Mouse (Mus musculus) layer of hippocampus, adult 11-12 months (tissue): ENCODE data around the gene Ewsr1.

Source experiments
- DNase-seq: peaks from one replicate; pipeline ENCODE4 v3.0.0; 2022; ENCODE audit warnings: low spot score

Gene Ewsr1

GRCm38 (mm10) chr11:5057856-5058641 is 41.0 kb downstream of the Ewsr1 start, which contains the start of gene Rasl10a:
Gene Rasl10a (plus strand): TSS chr11:5058128.
- peak; percentile 55 for DNase-seq

GRCm38 (mm10) chr11:5057541-5057855 is 41.6 kb downstream of the Ewsr1 start:
- DNase-seq, result no peak

- DNase-seq, result no peak
These were observed 42.0 kb downstream of the Ewsr1 start for GRCm38 (mm10) chr11:5057064-5057463.

GRCm38 (mm10) chr11:5055945-5056938 is 42.8 kb downstream of the Ewsr1 start:
- no peak for DNase-seq

GRCm38 (mm10) chr11:5054874-5055273 is 44.2 kb downstream of the Ewsr1 start:
- DNase-seq, result no peak

GRCm38 (mm10) chr11:5054151-5054550 is 44.9 kb downstream of the Ewsr1 start:
- no peak for DNase-seq

GRCm38 (mm10) chr11:5052200-5052854 is 46.7 kb downstream of the Ewsr1 start:
- DNase-seq, result peak; percentile 65

- DNase-seq, result no peak
These were observed 47.4 kb downstream of the Ewsr1 start for GRCm38 (mm10) chr11:5051629-5052028.

GRCm38 (mm10) chr11:5046321-5046926 is 52.6 kb downstream of the Ewsr1 start:
- no peak for DNase-seq

- no peak for DNase-seq
These were observed 56.3 kb downstream of the Ewsr1 start for GRCm38 (mm10) chr11:5042645-5043381.

- peak; percentile 80 for DNase-seq
These were observed 57.8 kb downstream of the Ewsr1 start for GRCm38 (mm10) chr11:5041144-5041780.

GRCm38 (mm10) chr11:5040585-5040984 is 58.5 kb downstream of the Ewsr1 start:
- DNase-seq, result no peak

GRCm38 (mm10) chr11:5037146-5037854 is 61.8 kb downstream of the Ewsr1 start:
- DNase-seq, result no peak

- peak; percentile 82 for DNase-seq
These were observed 63.6 kb downstream of the Ewsr1 start for GRCm38 (mm10) chr11:5035421-5035820.

GRCm38 (mm10) chr11:5033136-5033535 is 65.9 kb downstream of the Ewsr1 start:
- no peak for DNase-seq

- DNase-seq, result no peak
These were observed 66.4 kb downstream of the Ewsr1 start for GRCm38 (mm10) chr11:5032706-5033105.

GRCm38 (mm10) chr11:5028228-5028627 is 70.8 kb downstream of the Ewsr1 start:
- DNase-seq, result peak; percentile 67

GRCm38 (mm10) chr11:5025108-5025507 is 74.0 kb downstream of the Ewsr1 start:
- no peak for DNase-seq
